In genomic region chr5:8489471-8490110, GRCm38 (mm10) we compare ENCODE assay signal across 8 mouse cellular contexts.
DNase-seq lines count a peak whose midpoint lies in the region; ATAC-seq and TF ChIP-seq lines count a peak whose summit lies in the region.

No protein-coding gene starts in this region.

- H3K36me3 ChIP-seq in limb, embryonic 11.5 days (ENCODE audit: control insufficient read depth, insufficient read depth, low read length) = no peaks in the 10 kb centered on the region
- no peaks in the 10 kb centered on the region for H3K36me3 ChIP-seq in limb, embryonic 10.5 days
- no peaks in the 10 kb centered on the region for H3K36me3 ChIP-seq in hindbrain, postnatal 0 days (ENCODE audit: insufficient read depth, low read length)
- peaks cover 9% of the 10 kb centered on the region for H3K36me3 ChIP-seq in midbrain, embryonic 16.5 days (ENCODE audit: control insufficient read depth, insufficient read depth, low read length)

- H3K9me3 ChIP-seq in limb, embryonic 11.5 days (ENCODE audit: control insufficient read depth, low read length) = no peaks in the 10 kb centered on the region
- H3K9me3 ChIP-seq in limb, embryonic 10.5 days (replicated peaks) = no peaks in the 10 kb centered on the region
- no peaks in the 10 kb centered on the region for H3K9me3 ChIP-seq in hindbrain, postnatal 0 days (ENCODE audit: low read length)
- H3K9me3 ChIP-seq in midbrain, embryonic 16.5 days (replicated peaks; ENCODE audit: control insufficient read depth, low read length, poor library complexity, severe bottlenecking) = no peaks in the 10 kb centered on the region

- H3K4me1 ChIP-seq in limb, embryonic 11.5 days (ENCODE audit: control insufficient read depth, insufficient read depth, low read length) = no peaks in the 10 kb centered on the region
- no peaks in the 10 kb centered on the region for H3K4me1 ChIP-seq in limb, embryonic 10.5 days
- H3K4me1 ChIP-seq in hindbrain, postnatal 0 days (ENCODE audit: insufficient read depth, low read length) = no peaks in the 10 kb centered on the region
- H3K4me1 ChIP-seq in midbrain, embryonic 16.5 days (ENCODE audit: control insufficient read depth, insufficient read depth, low read length) = no peaks in the 10 kb centered on the region

- peak; percentile 70; the same call in 1 of the 2 replicates for ATAC-seq in limb, embryonic 11.5 days (ENCODE audit: insufficient number of reproducible peaks, low FRiP score, low TSS enrichment, low read depth)
- ATAC-seq in hindbrain, postnatal 0 days = peak; percentile 86
- ATAC-seq in midbrain, embryonic 16.5 days = peak; percentile 83
- ATAC-seq in monocyte, adult 5-6 weeks (replicated peaks; ENCODE audit: insufficient number of reproducible peaks, low FRiP score, low TSS enrichment, poor library complexity, severe bottlenecking) = no peak

- H3K9ac ChIP-seq in limb, embryonic 11.5 days (ENCODE audit: low read length) = no peak overlapping the region
- no peak overlapping the region for H3K9ac ChIP-seq in hindbrain, postnatal 0 days (replicated peaks; ENCODE audit: low read length)
- H3K9ac ChIP-seq in midbrain, embryonic 16.5 days (ENCODE audit: low read depth, low read length) = no peak overlapping the region

- no peak for TF ChIP-seq POLR2A in brain, embryonic 14.5 days (IDR thresholded peaks at IDR 0.05; ENCODE audit: borderline replicate concordance, extremely low read depth, insufficient read depth, insufficient read length, poor library complexity, severe bottlenecking)

- no peak overlapping the region for H3K27ac ChIP-seq in limb, embryonic 11.5 days (replicated peaks; ENCODE audit: low read depth, low read length)
- no peak overlapping the region for H3K27ac ChIP-seq in limb, embryonic 10.5 days
- H3K27ac ChIP-seq in hindbrain, postnatal 0 days = no peak overlapping the region
- H3K27ac ChIP-seq in midbrain, embryonic 16.5 days (ENCODE audit: low read length) = no peak overlapping the region

- no peaks in the 10 kb centered on the region for H3K27me3 ChIP-seq in limb, embryonic 11.5 days (ENCODE audit: control insufficient read depth, insufficient read depth, low read length)
- H3K27me3 ChIP-seq in limb, embryonic 10.5 days (ENCODE audit: low read depth, poor library complexity, severe bottlenecking) = no peaks in the 10 kb centered on the region
- H3K27me3 ChIP-seq in hindbrain, postnatal 0 days (ENCODE audit: insufficient read depth, low read length) = no peaks in the 10 kb centered on the region
- H3K27me3 ChIP-seq in midbrain, embryonic 16.5 days (ENCODE audit: control insufficient read depth, insufficient read depth, low read depth, low read length) = no peaks in the 10 kb centered on the region

- no peak overlapping the region for H3K4me3 ChIP-seq in limb, embryonic 11.5 days (ENCODE audit: low read depth, low read length)
- no peak overlapping the region for H3K4me3 ChIP-seq in limb, embryonic 10.5 days
- H3K4me3 ChIP-seq in hindbrain, postnatal 0 days (ENCODE audit: low read length) = no peak overlapping the region
- H3K4me3 ChIP-seq in midbrain, embryonic 16.5 days (ENCODE audit: low read depth, low read length) = no peak overlapping the region

- WGBS in limb, embryonic 11.5 days = 65% methylated on average over 6 of the region's 6 CpGs
- WGBS in limb, embryonic 10.5 days = 75% methylated on average over 6 of the region's 6 CpGs
- WGBS in hindbrain, postnatal 0 days = 33% methylated on average over 6 of the region's 6 CpGs
- WGBS in midbrain, embryonic 16.5 days = 33% methylated on average over 6 of the region's 6 CpGs

- DNase-seq in limb, embryonic 11.5 days (ENCODE audit: low spot score) = no peak
- no peak for DNase-seq in limb, embryonic 10.5 days (ENCODE audit: low spot score)
- peak; percentile 74 for DNase-seq in brain, embryonic 14.5 days (ENCODE audit: low read depth)
- DNase-seq in hindbrain, postnatal 0 days (ENCODE audit: low spot score) = peak; percentile 74
- DNase-seq in spleen, postnatal 4 days (ENCODE audit: low spot score in 2 of 2) = no peak
- no peak for DNase-seq in layer of hippocampus, postnatal 25 days (ENCODE audit: extremely low spot score in 1 of 2, low spot score in 1 of 2)

- H3K4me2 ChIP-seq in limb, embryonic 11.5 days (ENCODE audit: low read depth, severe bottlenecking) = no peak overlapping the region
- no peak overlapping the region for H3K4me2 ChIP-seq in hindbrain, postnatal 0 days (ENCODE audit: low read depth, low read length)
- no peak overlapping the region for H3K4me2 ChIP-seq in midbrain, embryonic 16.5 days (ENCODE audit: low read length)

- TF ChIP-seq CTCF in brain, embryonic 14.5 days (IDR thresholded peaks at IDR 0.05; ENCODE audit: borderline replicate concordance, extremely low read depth, insufficient read depth, insufficient read length) = peak; percentile 21; the same call in 1 of the 2 replicates
- TF ChIP-seq CTCF in hindbrain, postnatal 0 days (IDR thresholded peaks at IDR 0.05; ENCODE audit: low read depth) = peak; percentile 62

Comparison
In these comparisons a context has a peak if more than half of its experiments do, and no peak if none do; other contexts are left out.
1. DNase-seq: peak in brain, embryonic 14.5 days (single experiment) and hindbrain, postnatal 0 days (single experiment); none in limb, embryonic 11.5 days (single experiment), limb, embryonic 10.5 days (single experiment), spleen, postnatal 4 days (0 of 2) and layer of hippocampus, postnatal 25 days (0 of 2).